Comparison of ENCODE assay signal across 1 mouse cellular context in genomic region chr2:79253754-79254197, GRCm38 (mm10).
TF ChIP-seq lines count a peak whose summit lies in the region.

No protein-coding gene starts in this region.

TF ChIP-seq in MEL, 35 proteins besides CTCF, POLR2A, EP300 and RAD21 (continued from another document):
- peak; percentile 15; the same call in 1 of the 2 replicates for TF ChIP-seq ETS1 (IDR thresholded peaks at IDR 0.05; ENCODE audit: low read depth, low read length)
- TF ChIP-seq SIN3A (IDR thresholded peaks at IDR 0.05; ENCODE audit: low read length) = peak; percentile 54
- peak; percentile 44 for TF ChIP-seq TBP (IDR thresholded peaks at IDR 0.05; ENCODE audit: low read depth, low read length)
- TF ChIP-seq ZKSCAN1 (IDR thresholded peaks at IDR 0.05; ENCODE audit: low read depth, low read length) = no peak
- peak; percentile 81 for TF ChIP-seq MXI1 (IDR thresholded peaks at IDR 0.05; ENCODE audit: low read depth, low read length)
TF ChIP-seq in MEL: peak in this region for 11.
